Mouse (Mus musculus) embryonic fibroblast, embryonic 13.5 days (primary cell): Measurements from ENCODE around the gene Prkag2.

Experiments
- CTCF ChIP-seq: IDR thresholded peaks from 2 replicates; pipeline ENCODE4 v1.5.1; 2011; ENCODE audit warnings: mild to moderate bottlenecking, control low read depth, low read length, moderate library complexity, borderline replicate concordance; ENCODE audit not compliant: insufficient read depth
- POLR2A ChIP-seq: IDR thresholded peaks from 2 replicates; pipeline ENCODE4 v1.6.1; 2011; ENCODE audit warnings: low read depth, mild to moderate bottlenecking, control low read depth, low read length, moderate library complexity

DNA sequence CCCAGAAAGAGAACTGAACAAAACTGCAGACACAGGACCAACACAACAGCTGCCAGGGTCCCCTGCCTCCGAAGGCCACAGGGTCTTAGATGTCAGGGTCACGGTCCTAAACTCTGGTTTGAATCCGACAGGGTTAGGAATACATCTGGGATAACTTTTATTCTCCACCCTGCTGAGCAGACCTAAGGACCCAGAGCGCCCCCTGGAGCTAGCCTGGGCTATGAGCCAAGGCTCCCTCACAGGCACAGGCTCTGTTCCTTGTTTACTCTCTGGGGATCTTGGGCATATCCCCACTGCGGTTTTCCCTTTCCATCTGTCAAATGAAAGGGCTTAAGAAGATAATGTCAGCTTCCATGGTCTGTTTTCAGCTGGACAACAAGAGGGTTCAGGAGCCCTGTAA, 59.1 kb downstream of the Prkag2 start:
- TF ChIP-seq CTCF (no peak), POLR2A (no peak)
